Mouse (Mus musculus) neural tube, embryonic 14.5 days (tissue): ENCODE measurements around the gene Borcs6. TPM values are rescaled to one million over a fixed set of nuclear protein-coding genes. Genes with fewer than 3 reads are reported as not detected.

Source experiments
- ATAC-seq: fragments of 200-750 bp; cut with Nextera tagmentation; 2 replicates; pipeline ENCODE4 v1.8.0; 2017; ENCODE audit warnings: low read depth, mild to moderate bottlenecking, moderate TSS enrichment, moderate library complexity
- H3K27ac ChIP-seq: fragments of 300-500 bp; sonication (generic); 2 replicates; pipeline ENCODE4 v1.5.1; 2014; ENCODE audit warnings: low read depth, mild to moderate bottlenecking, control low read depth, low read length, moderate library complexity, mixed read lengths
- H3K27me3 ChIP-seq: fragments of 300-500 bp; sonication (generic); 2 replicates; pipeline ENCODE4 v1.6.1; 2014; ENCODE audit warnings: low read length; ENCODE audit not compliant: control insufficient read depth, insufficient read depth
- H3K36me3 ChIP-seq: fragments of 300-500 bp; sonication (generic); 2 replicates; pipeline ENCODE4 v1.6.1; 2014; ENCODE audit warnings: low read length, mixed read lengths; ENCODE audit not compliant: control insufficient read depth, insufficient read depth
- H3K4me1 ChIP-seq: fragments of 300-500 bp; sonication (generic); 2 replicates; pipeline ENCODE4 v1.6.1; 2014; ENCODE audit warnings: low read length; ENCODE audit not compliant: control insufficient read depth, insufficient read depth
- H3K4me2 ChIP-seq: fragments of 300-500 bp; sonication (generic); 2 replicates; pipeline ENCODE4 v1.6.1; 2014; ENCODE audit warnings: mild to moderate bottlenecking, low read depth, low read length, control low read depth
- H3K4me3 ChIP-seq: fragments of 300-500 bp; sonication (generic); 2 replicates; pipeline ENCODE4 v1.5.1; 2014; ENCODE audit warnings: low read depth, low read length, control low read depth, mixed read lengths
- H3K9ac ChIP-seq: fragments of 300-500 bp; sonication (generic); replicated peaks from 2 replicates; pipeline ENCODE4 v1.6.1; 2014; ENCODE audit warnings: low read depth, mild to moderate bottlenecking, control low read depth, low read length, mixed read lengths
- H3K9me3 ChIP-seq: fragments of 300-500 bp; sonication (generic); 2 replicates; pipeline ENCODE4 v1.6.1; 2016; ENCODE audit warnings: low read length; ENCODE audit not compliant: control insufficient read depth
- WGBS: fragments of 180-500 bp; shearing (Covaris S2); extraction: QIAGEN DNeasy Blood & Tissue Kit; methylation state at CpG from one replicate; pipeline ENCODE4 v1.1.7; 2014; 5-methylcytosine and 5-hydroxymethylcytosine counted together
- polyA plus RNA-seq: library from polyadenylated mRNA; unstranded; fragments of >200 nt; fragmentation: Nextera tagmentation; extraction: Ambion mirVana; gene quantifications from 2 replicates; pipeline ENCODE4 v1.2.1, GENCODE M21; 2014

Gene Borcs6
- polyA plus RNA-seq, 1 experiment from 2014 or later: 16.1 TPM

DNA sequence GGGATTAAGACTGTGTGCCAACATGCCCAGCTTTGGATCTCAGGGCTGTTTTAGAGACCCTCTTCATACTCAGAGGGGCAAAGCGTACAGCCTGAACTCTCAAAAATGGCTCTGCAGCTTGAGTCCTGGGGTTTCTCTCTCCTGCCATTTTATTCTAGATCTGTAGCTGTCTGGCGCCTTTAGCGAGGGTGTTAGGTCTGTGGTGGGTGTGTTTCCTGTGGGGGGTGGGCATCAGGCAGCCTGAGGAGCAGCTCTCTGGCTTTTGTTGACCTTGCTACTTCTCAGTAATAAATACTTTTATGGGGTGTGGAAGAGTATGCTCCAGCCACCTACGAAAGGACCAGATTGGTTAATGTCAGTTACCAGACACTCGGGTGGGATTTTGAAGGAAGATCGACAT is 18.5 kb downstream of the Borcs6 start:
- no peak for ATAC-seq
- Histone ChIP-seq H3K36me3 (no peaks in the 10 kb centered on the region), H3K4me3 (no peak overlapping the region), H3K27ac (no peak overlapping the region), H3K9ac (no peak overlapping the region), H3K9me3 (no peaks in the 10 kb centered on the region), H3K27me3 (no peaks in the 10 kb centered on the region), H3K4me2 (no peak overlapping the region), H3K4me1 (no peaks in the 10 kb centered on the region; the same call in 1 of the 2 replicates)
- WGBS: 85% methylated on average over 6 of the region's 6 CpGs

DNA sequence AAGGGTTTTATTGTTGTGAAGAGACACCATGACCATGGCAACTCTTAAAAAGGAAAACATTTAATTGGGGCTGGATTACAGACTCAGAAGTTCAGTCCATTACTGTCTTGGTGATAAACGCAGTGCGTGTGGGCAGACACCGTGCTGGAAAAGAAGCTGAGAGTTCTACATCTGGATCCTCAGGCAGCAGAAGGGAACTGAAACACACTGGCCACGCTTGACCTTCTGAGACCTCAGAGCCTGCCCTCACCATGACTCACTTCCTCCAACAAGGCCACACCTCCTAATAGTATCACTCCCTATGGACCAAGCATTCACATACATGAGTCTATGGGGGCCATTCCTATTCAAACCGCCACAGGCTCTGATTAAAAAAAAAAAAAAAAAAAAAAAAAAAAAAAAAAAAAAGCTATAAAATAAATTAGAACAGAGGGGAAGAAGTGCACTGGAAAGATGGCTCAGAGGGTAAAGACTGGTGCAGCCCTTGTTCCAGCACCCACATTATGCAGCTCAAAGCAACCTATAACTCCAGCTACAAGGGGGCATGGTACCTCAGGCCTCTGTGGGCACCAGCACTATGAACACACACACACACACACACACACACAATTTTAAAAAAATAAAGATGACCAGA is 19.4 kb downstream of the Borcs6 start:
- 73% methylated on average over 5 of the region's 5 CpGs for WGBS
- Histone ChIP-seq H3K4me3 (no peak overlapping the region), H3K9me3 (no peaks in the 10 kb centered on the region), H3K4me1 (no peaks in the 10 kb centered on the region), H3K27me3 (no peaks in the 10 kb centered on the region), H3K9ac (no peak overlapping the region), H3K27ac (no peak overlapping the region), H3K36me3 (no peaks in the 10 kb centered on the region), H3K4me2 (no peak overlapping the region)
- ATAC-seq: no peak

DNA sequence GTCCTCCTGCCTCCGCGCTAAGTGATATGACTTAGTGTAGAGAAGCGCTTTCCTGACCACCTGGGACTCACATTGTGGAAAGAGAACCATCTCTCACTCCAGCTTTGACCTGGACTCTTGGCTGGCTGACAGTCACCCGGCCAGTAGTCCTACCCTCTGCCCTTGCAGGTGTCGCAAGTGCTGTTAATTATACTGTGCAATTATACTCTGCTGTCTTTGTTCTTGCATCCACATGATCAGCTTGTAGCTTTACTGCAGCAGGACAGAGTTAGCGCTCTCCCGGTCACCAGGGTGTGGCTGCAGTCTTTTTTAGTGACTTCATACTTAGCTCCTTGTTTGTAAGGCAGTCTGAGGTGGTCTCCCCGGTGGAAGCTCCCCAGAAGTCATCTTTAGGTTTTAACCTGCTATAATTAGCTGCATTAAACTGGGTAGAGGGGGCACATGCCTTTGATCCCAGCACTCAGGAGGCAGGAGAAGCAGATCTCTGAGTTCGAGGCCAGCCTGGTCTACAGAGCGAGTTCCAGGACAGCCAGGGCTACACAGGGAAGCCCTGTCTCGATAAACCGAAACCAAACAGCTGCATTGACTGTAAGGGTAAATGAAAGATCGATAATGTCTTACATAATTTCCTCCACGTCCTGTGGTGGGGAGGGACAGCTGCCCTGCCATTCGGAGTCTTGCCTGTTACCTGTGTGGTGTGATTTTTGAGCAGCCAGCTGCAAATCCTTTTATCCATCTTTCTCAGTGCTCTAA is 20.8 kb downstream of the Borcs6 start:
- Histone ChIP-seq H3K27ac (no peak overlapping the region), H3K4me1 (no peaks in the 10 kb centered on the region), H3K36me3 (no peaks in the 10 kb centered on the region), H3K4me2 (no peak overlapping the region), H3K4me3 (no peak overlapping the region), H3K27me3 (no peaks in the 10 kb centered on the region), H3K9ac (no peak overlapping the region), H3K9me3 (no peaks in the 10 kb centered on the region)
- WGBS: 77% methylated on average over 15 of the region's 15 CpGs
- no peak for ATAC-seq

DNA sequence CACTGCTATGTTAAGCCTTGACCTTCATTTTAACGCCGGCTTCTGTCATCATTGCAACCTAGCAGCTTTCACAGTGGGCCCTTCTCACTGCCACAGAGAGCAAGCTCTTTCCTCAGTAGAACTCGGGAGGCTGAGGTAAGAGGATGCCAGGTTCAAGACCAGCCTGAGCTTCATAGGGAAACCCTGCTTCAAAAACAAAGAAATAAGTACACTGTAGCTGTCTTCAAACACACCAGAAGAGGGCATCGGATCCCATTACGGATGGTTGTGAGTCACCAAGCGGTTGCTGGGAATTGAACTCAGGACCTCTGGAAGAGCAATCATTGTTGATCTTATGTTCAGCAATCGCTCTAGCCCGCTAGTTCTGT is 21.3 kb downstream of the Borcs6 start:
- no peak overlapping the region for H3K4me3 ChIP-seq
- H3K27me3 ChIP-seq: no peaks in the 10 kb centered on the region
- H3K27ac ChIP-seq: no peak overlapping the region
- ATAC-seq: no peak
- H3K9me3 ChIP-seq: no peaks in the 10 kb centered on the region
- H3K4me1 ChIP-seq: no peaks in the 10 kb centered on the region
- no peak overlapping the region for H3K9ac ChIP-seq
- 91% methylated on average over 8 of the region's 8 CpGs for WGBS
- no peaks in the 10 kb centered on the region for H3K36me3 ChIP-seq
- no peak overlapping the region for H3K4me2 ChIP-seq

DNA sequence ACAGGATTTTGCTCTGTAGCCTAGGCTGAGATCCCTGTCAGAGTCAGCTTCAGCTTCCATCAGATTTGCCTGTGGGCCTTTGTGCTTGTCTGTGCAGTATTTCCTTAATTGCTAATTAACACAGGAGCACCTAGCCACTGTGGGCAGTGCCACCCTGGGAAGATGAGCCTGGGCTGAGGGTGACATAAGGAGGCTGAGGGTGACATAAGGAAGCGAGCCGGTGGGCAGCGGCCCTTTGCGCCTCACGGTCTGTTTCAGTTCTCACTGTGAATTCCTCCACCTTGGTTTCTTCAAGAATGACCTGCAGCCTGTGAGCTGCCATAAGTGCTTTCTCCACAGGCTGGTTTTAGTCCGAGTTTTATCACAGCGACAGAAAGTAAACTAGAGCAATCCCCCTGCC is 22.1 kb downstream of the Borcs6 start:
- H3K4me2 ChIP-seq: no peak overlapping the region
- no peaks in the 10 kb centered on the region for H3K36me3 ChIP-seq
- no peaks in the 10 kb centered on the region for H3K4me1 ChIP-seq
- no peak overlapping the region for H3K9ac ChIP-seq
- H3K27ac ChIP-seq: no peak overlapping the region
- H3K9me3 ChIP-seq: no peaks in the 10 kb centered on the region
- WGBS: 90% methylated on average over 7 of the region's 7 CpGs
- no peak for ATAC-seq
- no peaks in the 10 kb centered on the region for H3K27me3 ChIP-seq
- no peak overlapping the region for H3K4me3 ChIP-seq

DNA sequence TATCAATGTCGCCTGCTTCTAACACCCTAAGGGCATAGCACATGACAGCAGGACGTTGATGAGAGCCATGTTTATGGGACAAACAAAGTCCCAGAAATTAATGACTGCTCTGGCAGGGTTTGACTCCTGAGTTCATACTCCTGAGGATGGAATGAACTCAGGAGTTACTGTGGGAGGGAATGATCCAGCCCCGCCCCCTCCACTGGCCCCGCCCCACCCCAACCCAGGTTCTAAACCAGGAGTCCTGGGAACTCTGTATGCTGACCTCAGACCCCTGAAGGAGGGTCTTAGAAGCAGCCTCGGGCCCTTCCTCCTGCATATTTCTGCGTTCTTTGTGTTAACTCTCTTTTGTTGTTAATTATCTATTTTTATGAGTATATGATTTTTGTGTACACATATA is 26.1 kb downstream of the Borcs6 start:
- WGBS: 68% methylated on average over 6 of the region's 6 CpGs

DNA sequence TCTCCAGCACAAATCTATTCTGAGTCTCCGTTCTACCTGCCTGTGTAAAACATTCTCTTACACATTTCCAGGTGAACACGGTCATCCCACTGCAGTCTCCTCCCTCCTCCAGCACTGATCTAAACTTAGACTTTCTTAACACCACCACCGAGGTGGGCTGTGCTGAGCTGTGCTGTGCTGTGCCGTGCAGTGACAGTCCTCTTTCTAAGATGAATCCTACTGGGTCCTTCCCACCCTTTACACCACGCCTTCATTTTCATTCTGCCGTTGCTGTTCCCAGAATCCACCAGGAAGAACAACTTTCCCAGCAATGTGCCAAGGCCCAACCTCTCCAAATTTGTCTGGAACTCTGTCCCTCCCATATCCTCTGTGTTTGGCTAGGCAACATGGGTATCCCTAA is 26.9 kb downstream of the Borcs6 start:
- Histone ChIP-seq H3K4me3 (no peak overlapping the region), H3K27me3 (no peaks in the 10 kb centered on the region), H3K4me1 (peaks cover 20% of the 10 kb centered on the region), H3K36me3 (0 out of 2 replicates have a peak, but pooled peaks cover 3% of the 10 kb centered on the region), H3K4me2 (no peak overlapping the region), H3K9me3 (no peaks in the 10 kb centered on the region), H3K9ac (no peak overlapping the region), H3K27ac (no peak overlapping the region)
- ATAC-seq: no peak
- WGBS: 72% methylated on average over 6 of the region's 6 CpGs

More for the DNA sequence above, 26.1 kb downstream of the Borcs6 start:
- no peak for ATAC-seq
- Histone ChIP-seq H3K4me2 (no peak overlapping the region), H3K4me3 (no peak overlapping the region), H3K9ac (no peak overlapping the region), H3K9me3 (no peaks in the 10 kb centered on the region), H3K27me3 (no peaks in the 10 kb centered on the region), H3K4me1 (peaks cover 17% of the 10 kb centered on the region), H3K27ac (no peak overlapping the region), H3K36me3 (0 out of 2 replicates have a peak, but pooled peaks cover 3% of the 10 kb centered on the region)

DNA sequence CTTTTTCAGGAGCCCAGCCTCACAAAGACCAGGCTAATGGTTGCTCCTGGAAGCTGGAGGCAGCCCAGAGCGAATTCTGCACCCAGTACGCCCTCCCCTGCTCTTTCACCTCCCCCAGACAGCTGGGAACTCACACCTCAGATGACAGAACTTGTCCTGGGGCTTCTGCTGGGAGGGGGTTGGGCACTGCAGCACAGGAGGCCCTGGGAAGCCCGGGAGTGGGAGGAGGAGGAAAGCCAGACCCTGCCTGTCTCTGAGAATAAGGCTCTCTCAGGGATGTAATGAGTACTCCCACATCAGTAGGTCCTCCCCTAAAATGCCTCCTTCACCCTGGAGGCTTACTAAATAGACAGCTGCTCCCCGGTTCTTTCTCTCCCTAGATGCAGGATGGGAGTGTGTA is 27.6 kb downstream of the Borcs6 start:
- Histone ChIP-seq H3K9me3 (no peaks in the 10 kb centered on the region), H3K4me1 (peaks cover 20% of the 10 kb centered on the region), H3K4me3 (no peak overlapping the region), H3K36me3 (0 out of 2 replicates have a peak, but pooled peaks cover 8% of the 10 kb centered on the region), H3K27me3 (no peaks in the 10 kb centered on the region), H3K9ac (no peak overlapping the region), H3K27ac (peak overlapping the region; percentile 95; the same call in 1 of the 2 replicates), H3K4me2 (no peak overlapping the region)
- WGBS: 32% methylated on average over 4 of the region's 4 CpGs
- ATAC-seq: no peak

DNA sequence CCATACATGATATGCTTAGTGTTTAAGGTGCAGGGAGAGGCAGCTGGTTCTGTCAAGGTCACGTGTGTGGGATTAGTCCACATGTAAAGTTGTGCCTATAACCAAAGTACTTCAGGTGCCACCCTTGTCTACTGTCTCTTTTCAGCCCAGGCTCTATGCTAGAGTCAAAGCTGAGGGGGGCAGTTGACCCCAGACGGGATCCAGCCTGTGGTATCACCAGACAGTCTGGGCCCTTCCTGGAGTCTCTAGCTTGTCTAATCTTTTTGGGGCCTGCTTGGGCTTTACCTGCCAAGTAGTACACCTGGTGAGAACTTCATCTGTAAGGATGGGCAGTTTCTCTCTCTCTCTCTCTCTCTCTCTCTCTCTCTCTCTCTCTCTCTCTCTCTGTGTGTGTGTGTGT is 28.1 kb downstream of the Borcs6 start:
- H3K4me3 ChIP-seq: no peak overlapping the region
- H3K36me3 ChIP-seq: 0 out of 2 replicates have a peak, but pooled peaks cover 8% of the 10 kb centered on the region
- 60% methylated on average over 2 of the region's 2 CpGs for WGBS
- ATAC-seq: no peak
- no peaks in the 10 kb centered on the region for H3K27me3 ChIP-seq
- H3K4me2 ChIP-seq: peak overlapping the region; percentile 98
- peaks cover 20% of the 10 kb centered on the region for H3K4me1 ChIP-seq
- peak overlapping the region; percentile 95 for H3K27ac ChIP-seq
- H3K9me3 ChIP-seq: no peaks in the 10 kb centered on the region
- H3K9ac ChIP-seq: no peak overlapping the region
